Mouse (Mus musculus) 416B (cell line): ENCODE data around the gene Fbln2.

Experiments
- DNase-seq: peaks from one replicate; pipeline ENCODE4 v3.0.0; 2011; ENCODE audit warnings: low read depth

The Fbln2 gene

GRCm38 (mm10) chr6:91192851-91193545, 19.3 kb upstream of the Fbln2 start:
- DNase-seq, result no peak

GRCm38 (mm10) chr6:91198456-91198855, 13.8 kb upstream of the Fbln2 start:
- no peak for DNase-seq

- DNase-seq, result no peak
Measured at GRCm38 (mm10) chr6:91200429-91201188, 11.6 kb upstream of the Fbln2 start.

- no peak for DNase-seq
Measured at GRCm38 (mm10) chr6:91201881-91202341, 10.3 kb upstream of the Fbln2 start.

GRCm38 (mm10) chr6:91202571-91202970, 9.7 kb upstream of the Fbln2 start:
- peak; percentile 8 for DNase-seq

- no peak for DNase-seq
Measured at GRCm38 (mm10) chr6:91205346-91205745, 6.9 kb upstream of the Fbln2 start.

- no peak for DNase-seq
Measured at GRCm38 (mm10) chr6:91205791-91206190, 6.5 kb upstream of the Fbln2 start.

GRCm38 (mm10) chr6:91207491-91207890, 4.8 kb upstream of the Fbln2 start:
- no peak for DNase-seq

GRCm38 (mm10) chr6:91209780-91210179, 2.5 kb upstream of the Fbln2 start:
- DNase-seq, result no peak

- no peak for DNase-seq
Measured at GRCm38 (mm10) chr6:91210852-91211251, 1.4 kb upstream of the Fbln2 start.

GRCm38 (mm10) chr6:91212571-91212970, 316 bp downstream of the Fbln2 start:
- no peak for DNase-seq

- DNase-seq, result no peak
Measured at GRCm38 (mm10) chr6:91213287-91214218, 1.3 kb downstream of the Fbln2 start.

- no peak for DNase-seq
Measured at GRCm38 (mm10) chr6:91215454-91215853, 3.2 kb downstream of the Fbln2 start.

- DNase-seq, result no peak
Measured at GRCm38 (mm10) chr6:91218445-91218844, 6.2 kb downstream of the Fbln2 start.

- DNase-seq, result no peak
Measured at GRCm38 (mm10) chr6:91218871-91219270, 6.6 kb downstream of the Fbln2 start.

GRCm38 (mm10) chr6:91220062-91220461, 7.8 kb downstream of the Fbln2 start:
- no peak for DNase-seq

- DNase-seq, result peak; percentile 7
Measured at GRCm38 (mm10) chr6:91221094-91221493, 8.8 kb downstream of the Fbln2 start.

GRCm38 (mm10) chr6:91222694-91223346, 10.6 kb downstream of the Fbln2 start:
- no peak for DNase-seq

GRCm38 (mm10) chr6:91224939-91225338, 12.7 kb downstream of the Fbln2 start:
- peak; percentile 34 for DNase-seq

GRCm38 (mm10) chr6:91225346-91225745, 13.1 kb downstream of the Fbln2 start:
- DNase-seq, result no peak

GRCm38 (mm10) chr6:91226058-91226457, 13.8 kb downstream of the Fbln2 start:
- DNase-seq, result no peak

GRCm38 (mm10) chr6:91228980-91229379, 16.7 kb downstream of the Fbln2 start:
- no peak for DNase-seq
